15 mouse cellular contexts compared by ENCODE assay signal in genomic region chr9:55307066-55307465, GRCm38 (mm10). TPM values are rescaled to one million over a fixed set of nuclear protein-coding genes. Genes with fewer than 3 reads are reported as not detected.
"Had no signal": no experiment of that assay in that cellular context is flagged by ENCODE, and none has a peak within 500 bp of the region (broad histone marks: within the 10 kb centered on the region; RNA-seq: fewer than 3 reads in every experiment).

No protein-coding gene starts in this region.

- H3K4me3 ChIP-seq: limb, embryonic 10.5 days; limb, embryonic 13.5 days; liver, embryonic 13.5 days had no signal

- H3K27me3 ChIP-seq: limb, embryonic 13.5 days; liver, embryonic 13.5 days had no signal

- DNase-seq: kidney, adult 11 months; kidney, postnatal 4 days; liver; liver, embryonic 13.5 days; lung, adult 2 months; lung, postnatal 14 days; midbrain, embryonic 14.5 days; thymus, adult 18-20 months; thymus, postnatal 36 days had no signal

- H3K9me3 ChIP-seq: limb, embryonic 10.5 days; limb, embryonic 13.5 days; liver, embryonic 13.5 days had no signal

- H3K9ac ChIP-seq: limb, embryonic 13.5 days; liver, embryonic 13.5 days had no signal

- H3K27ac ChIP-seq: kidney, postnatal 0 days; limb, embryonic 10.5 days; limb, embryonic 13.5 days; liver, embryonic 13.5 days had no signal

- H3K4me2 ChIP-seq: limb, embryonic 13.5 days; liver, embryonic 13.5 days; midbrain, embryonic 11.5 days had no signal

- H3K4me1 ChIP-seq: limb, embryonic 10.5 days; limb, embryonic 13.5 days; liver, embryonic 13.5 days had no signal

- H3K36me3 ChIP-seq: limb, embryonic 10.5 days; limb, embryonic 13.5 days; liver, embryonic 13.5 days had no signal

RNA-seq across cellular contexts. Expression of gene Nrg4, which starts 19.6 kb away (rescaled TPM):
- total RNA-seq: megakaryocyte-erythroid progenitor cell, adult 5-6 weeks; midbrain, postnatal 0 days had no signal

RNA-seq across cellular contexts. Expression of gene Tmem266, which starts 19.6 kb away (rescaled TPM):
- total RNA-seq: megakaryocyte-erythroid progenitor cell, adult 5-6 weeks had no signal
- polyA plus RNA-seq: liver, embryonic 13.5 days had no signal
